Mouse (Mus musculus) testis, adult 2 months (tissue): ENCODE data around the gene Bdkrb2.

Experiments
- CTCF ChIP-seq: fragments of 200-500 bp; IDR thresholded peaks from 2 replicates; pipeline ENCODE4 v1.5.1; 2012; ENCODE audit warnings: low read depth, mild to moderate bottlenecking, inconsistent platforms, low read length, moderate library complexity; ENCODE audit not compliant: control insufficient read depth, insufficient read depth, insufficient replicate concordance
- POLR2A ChIP-seq: fragments of 200-500 bp; IDR thresholded peaks from 2 replicates; pipeline ENCODE4 v1.6.1; 2012; ENCODE audit warnings: low read depth, mild to moderate bottlenecking, inconsistent platforms, low read length, moderate library complexity; ENCODE audit not compliant: control insufficient read depth

GRCm38 (mm10) chr12:105548001-105548400 lies 15.0 kb upstream of the Bdkrb2 start:
- no peak for TF ChIP-seq POLR2A
- TF ChIP-seq CTCF = no peak
